ENCODE assay signal across 29 mouse cellular contexts in genomic region chr17:60130589-60130988, GRCm38 (mm10).
A peak's percentile ranks its signal among the peaks of the same experiment; 100 is the strongest.
DNase-seq lines count a peak whose midpoint lies in the region; ATAC-seq and TF ChIP-seq lines count a peak whose summit lies in the region.
"Had no signal": no experiment of that assay in that cellular context is flagged by ENCODE, and none has a peak within 500 bp of the region (broad histone marks: within the 10 kb centered on the region; RNA-seq: fewer than 3 reads in every experiment).

No protein-coding gene starts in this region.

- no peaks in the 10 kb centered on the region for H3K9me3 ChIP-seq in hindbrain, embryonic 12.5 days (replicated peaks)
- H3K9me3 ChIP-seq in hindbrain, embryonic 10.5 days = no peaks in the 10 kb centered on the region
- H3K9me3 ChIP-seq in hindbrain, embryonic 14.5 days (ENCODE audit: control insufficient read depth, low read length) = no peaks in the 10 kb centered on the region
- no peaks in the 10 kb centered on the region for H3K9me3 ChIP-seq in neural tube, embryonic 14.5 days (ENCODE audit: control insufficient read depth, low read length)
- H3K9me3 ChIP-seq: embryonic facial prominence, embryonic 10.5 days; embryonic facial prominence, embryonic 13.5 days; forebrain, embryonic 12.5 days; forebrain, embryonic 15.5 days; G1E; heart, embryonic 10.5 days; heart, embryonic 13.5 days had no signal

- H3K36me3 ChIP-seq in hindbrain, embryonic 12.5 days = no peaks in the 10 kb centered on the region
- H3K36me3 ChIP-seq in hindbrain, embryonic 10.5 days = no peaks in the 10 kb centered on the region
- no peaks in the 10 kb centered on the region for H3K36me3 ChIP-seq in hindbrain, embryonic 14.5 days (replicated peaks; ENCODE audit: control insufficient read depth, insufficient read depth)
- no peaks in the 10 kb centered on the region for H3K36me3 ChIP-seq in neural tube, embryonic 14.5 days (ENCODE audit: control insufficient read depth, insufficient read depth, low read length)
- H3K36me3 ChIP-seq: embryonic facial prominence, embryonic 10.5 days; embryonic facial prominence, embryonic 13.5 days; forebrain, embryonic 12.5 days; forebrain, embryonic 15.5 days; G1E; heart, embryonic 10.5 days; heart, embryonic 13.5 days had no signal

- no peak for DNase-seq in hindbrain, embryonic 10.5 days (ENCODE audit: low spot score)
- peak; percentile 31 for DNase-seq in brain, embryonic 14.5 days (ENCODE audit: low read depth)
- no peak for DNase-seq in hindbrain, embryonic 14.5 days (ENCODE audit: low spot score)
- no peak for DNase-seq in gastrocnemius, adult 2 months
- no peak for DNase-seq in thymus, postnatal 0 days (ENCODE audit: low spot score)
- DNase-seq: adrenal gland, postnatal 10 days; B cell, adult 2 months; cerebellum, adult 11-12 months; cerebellum, adult 8-10 months; cerebellum, postnatal 10 days; cerebellum, postnatal 36 days; embryo, embryonic 11 days; gastrocnemius, postnatal 10 days; gastrocnemius, postnatal 36 days; heart, adult 2 months; heart, postnatal 14 days; heart, postnatal 4 days had no signal

- ATAC-seq in hindbrain, embryonic 12.5 days (ENCODE audit: low FRiP score) = peak; percentile 56; the same call in 1 of the 2 replicates
- no peak; the same call in 1 of the 2 replicates for ATAC-seq in hindbrain, embryonic 14.5 days (ENCODE audit: low FRiP score)
- ATAC-seq in neural tube, embryonic 14.5 days (ENCODE audit: low read depth) = peak; percentile 54; the same call in 1 of the 2 replicates
- ATAC-seq: forebrain, embryonic 15.5 days; Patski had no signal

- no peaks in the 10 kb centered on the region for H3K27me3 ChIP-seq in hindbrain, embryonic 12.5 days
- no peaks in the 10 kb centered on the region for H3K27me3 ChIP-seq in hindbrain, embryonic 10.5 days (ENCODE audit: insufficient read depth, poor library complexity, severe bottlenecking)
- H3K27me3 ChIP-seq in hindbrain, embryonic 14.5 days (ENCODE audit: control insufficient read depth, insufficient read depth, low read length) = no peaks in the 10 kb centered on the region
- H3K27me3 ChIP-seq in neural tube, embryonic 14.5 days (ENCODE audit: control insufficient read depth, insufficient read depth, low read length) = no peaks in the 10 kb centered on the region
- H3K27me3 ChIP-seq: CH12.LX; embryonic facial prominence, embryonic 13.5 days; forebrain, embryonic 12.5 days; forebrain, embryonic 15.5 days; heart, embryonic 13.5 days; Patski had no signal

- intact Hi-C loops in gastrocnemius, adult 2 months (cut with DNase I) = no loop called here

- H3K4me2 ChIP-seq in hindbrain, embryonic 12.5 days (replicated peaks) = no peak overlapping the region
- H3K4me2 ChIP-seq in hindbrain, embryonic 14.5 days (replicated peaks) = no peak overlapping the region
- no peak overlapping the region for H3K4me2 ChIP-seq in neural tube, embryonic 14.5 days (ENCODE audit: low read depth, low read length)
- H3K4me2 ChIP-seq: embryonic facial prominence, embryonic 13.5 days; forebrain, embryonic 12.5 days; forebrain, embryonic 15.5 days; heart, embryonic 13.5 days had no signal

- TF ChIP-seq POLR2A in brain, embryonic 14.5 days (IDR thresholded peaks at IDR 0.05; ENCODE audit: borderline replicate concordance, extremely low read depth, insufficient read depth, insufficient read length, poor library complexity, severe bottlenecking) = no peak

- no peak overlapping the region for H3K4me3 ChIP-seq in hindbrain, embryonic 12.5 days
- no peak overlapping the region for H3K4me3 ChIP-seq in hindbrain, embryonic 10.5 days
- no peak overlapping the region for H3K4me3 ChIP-seq in hindbrain, embryonic 14.5 days (replicated peaks; ENCODE audit: low read length)
- no peak overlapping the region for H3K4me3 ChIP-seq in neural tube, embryonic 14.5 days (ENCODE audit: low read depth, low read length)
- H3K4me3 ChIP-seq in gastrocnemius, adult 2 months = no peak overlapping the region
- H3K4me3 ChIP-seq: embryonic facial prominence, embryonic 10.5 days; embryonic facial prominence, embryonic 13.5 days; erythroblast, embryonic 14.5 days; forebrain, embryonic 12.5 days; forebrain, embryonic 15.5 days; heart, adult 2 months; heart, embryonic 10.5 days; heart, embryonic 13.5 days had no signal

- H3K9ac ChIP-seq in hindbrain, embryonic 12.5 days = no peak overlapping the region
- no peak overlapping the region for H3K9ac ChIP-seq in hindbrain, embryonic 14.5 days
- no peak overlapping the region for H3K9ac ChIP-seq in neural tube, embryonic 14.5 days (replicated peaks; ENCODE audit: low read depth, low read length)
- H3K9ac ChIP-seq: embryonic facial prominence, embryonic 13.5 days; forebrain, embryonic 12.5 days; forebrain, embryonic 15.5 days; heart, embryonic 13.5 days had no signal

- 67% methylated on average over 4 of the region's 4 CpGs for WGBS in hindbrain, embryonic 12.5 days
- 87% methylated on average over 4 of the region's 4 CpGs for WGBS in hindbrain, embryonic 10.5 days
- 65% methylated on average over 4 of the region's 4 CpGs for WGBS in hindbrain, embryonic 14.5 days
- WGBS in neural tube, embryonic 14.5 days = 54% methylated on average over 4 of the region's 4 CpGs

- peak overlapping the region; percentile 7; the same call in 1 of the 2 replicates for H3K27ac ChIP-seq in hindbrain, embryonic 12.5 days
- H3K27ac ChIP-seq in hindbrain, embryonic 10.5 days = no peak overlapping the region
- H3K27ac ChIP-seq in hindbrain, embryonic 14.5 days = 0 out of 2 replicates have a peak overlapping the region, but pooled peaks have one; percentile 4
- no peak overlapping the region for H3K27ac ChIP-seq in neural tube, embryonic 14.5 days (ENCODE audit: low read depth, low read length)
- H3K27ac ChIP-seq in gastrocnemius, adult 2 months = no peak overlapping the region
- H3K27ac ChIP-seq: embryonic facial prominence, embryonic 10.5 days; embryonic facial prominence, embryonic 13.5 days; forebrain, embryonic 12.5 days; forebrain, embryonic 15.5 days; heart, adult 2 months; heart, embryonic 10.5 days; heart, embryonic 13.5 days had no signal

- TF ChIP-seq CTCF in brain, embryonic 14.5 days (IDR thresholded peaks at IDR 0.05; ENCODE audit: borderline replicate concordance, extremely low read depth, insufficient read depth, insufficient read length) = no peak
- TF ChIP-seq CTCF in gastrocnemius, adult 2 months (IDR thresholded peaks at IDR 0.05) = no peak

- H3K4me1 ChIP-seq in hindbrain, embryonic 12.5 days = no peaks in the 10 kb centered on the region
- no peaks in the 10 kb centered on the region for H3K4me1 ChIP-seq in hindbrain, embryonic 10.5 days (replicated peaks)
- 0 out of 2 replicates have a peak, but pooled peaks cover 5% of the 10 kb centered on the region for H3K4me1 ChIP-seq in hindbrain, embryonic 14.5 days (replicated peaks; ENCODE audit: control insufficient read depth, insufficient read depth, low read length)
- H3K4me1 ChIP-seq in neural tube, embryonic 14.5 days (ENCODE audit: control insufficient read depth, insufficient read depth, low read length) = 0 out of 2 replicates have a peak, but pooled peaks cover 5% of the 10 kb centered on the region
- H3K4me1 ChIP-seq: embryonic facial prominence, embryonic 10.5 days; embryonic facial prominence, embryonic 13.5 days; forebrain, embryonic 12.5 days; forebrain, embryonic 15.5 days; heart, embryonic 10.5 days; heart, embryonic 13.5 days had no signal

Comparison
In these comparisons a context has a peak if more than half of its experiments do, and no peak if none do; other contexts are left out.
1. H3K27ac ChIP-seq: peak in hindbrain, embryonic 12.5 days (single experiment) and hindbrain, embryonic 14.5 days (single experiment); none in hindbrain, embryonic 10.5 days (single experiment), neural tube, embryonic 14.5 days (single experiment) and gastrocnemius, adult 2 months (single experiment).